Mouse (Mus musculus) left cerebral cortex, postnatal 14 days (tissue): Measurements from ENCODE around the gene Hyal6. TPM values are rescaled to one million over a fixed set of nuclear protein-coding genes. Genes with fewer than 3 reads are reported as not detected.

ENCODE experiments used
- DNase-seq, 2 experiments: peaks; one replicate each; pipeline ENCODE4 v3.0.0; 2021 to 2022; ENCODE audit warnings: low spot score in 2 of 2, mixed read lengths in 1 of 2
- intact Hi-C: fragments of 180-260 bp; cut with DNase I; formaldehyde crosslinking; loops from one replicate; pipeline ENCODE4 v1.15.1; 2025
- long read RNA-seq, 2 experiments: library from polyadenylated mRNA; stranded (forward); transcript quantifications; one replicate each; pipeline ENCODE4 v2.0.0; 2021
- total RNA-seq, 2 experiments: library from RNA; stranded (reverse); gene quantifications; 2 replicates each; pipeline ENCODE4 v1.2.3; 2021

Hyal6 gene
- not detected for total RNA-seq
- long read RNA-seq, experiment 1, result 0 reads
- long read RNA-seq, experiment 2, result 0 reads

- no peak for DNase-seq
- intact Hi-C loops, result no loop called here
These were observed at the start of gene Hyal6 for GRCm38 (mm10) chr6:24732945-24733344. Hyal6 (plus strand) TSS chr6:24733245.

- DNase-seq, result no peak
- intact Hi-C loops, result no loop called here
These were observed 45.2 kb upstream of the Hyal6 start for GRCm38 (mm10) chr6:24687871-24688270.

- intact Hi-C loops, result no loop called here
- no peak for DNase-seq
These were observed 38.3 kb upstream of the Hyal6 start for GRCm38 (mm10) chr6:24694455-24695410.

- intact Hi-C loops, result no loop called here
- DNase-seq, result no peak
These were observed 36.9 kb upstream of the Hyal6 start for GRCm38 (mm10) chr6:24696117-24696516.

GRCm38 (mm10) chr6:24697216-24697615 lies 35.8 kb upstream of the Hyal6 start:
- intact Hi-C loops, result no loop called here
- DNase-seq, result no peak

GRCm38 (mm10) chr6:24707090-24707489 lies 26.0 kb upstream of the Hyal6 start:
- intact Hi-C loops, result no loop called here
- DNase-seq, result no peak

GRCm38 (mm10) chr6:24707499-24707898 lies 25.5 kb upstream of the Hyal6 start:
- intact Hi-C loops, result no loop called here
- no peak for DNase-seq

GRCm38 (mm10) chr6:24721317-24722099 lies 11.5 kb upstream of the Hyal6 start:
- peak; percentile 55 to 57 for DNase-seq
- intact Hi-C loops, result loop anchor here (5.0 to 10.0 kb wide), 4 partner anchors 149 to 1043 kb away; no protein-coding TSS in a partner anchor

GRCm38 (mm10) chr6:24728130-24728529 lies 4.9 kb upstream of the Hyal6 start:
- intact Hi-C loops, result loop anchor here (10.0 kb wide), 1 partner anchor 1037 kb away; no protein-coding TSS in a partner anchor
- DNase-seq, result no peak

- intact Hi-C loops, result no loop called here
- DNase-seq, result no peak
These were observed 1.5 kb downstream of the Hyal6 start for GRCm38 (mm10) chr6:24734565-24734964.

- intact Hi-C loops, result no loop called here
- DNase-seq, result no peak
These were observed 15.0 kb downstream of the Hyal6 start, which contains the start of gene Hyal4 for GRCm38 (mm10) chr6:24748029-24748428. Hyal4 (plus strand) TSS chr6:24748329.

GRCm38 (mm10) chr6:24759281-24759680 lies 26.2 kb downstream of the Hyal6 start:
- intact Hi-C loops, result no loop called here
- DNase-seq, result no peak

- intact Hi-C loops, result no loop called here
These were observed 33.2 kb downstream of the Hyal6 start for GRCm38 (mm10) chr6:24766261-24766660.

GRCm38 (mm10) chr6:24779182-24779581 lies 46.1 kb downstream of the Hyal6 start:
- no peak for DNase-seq
- intact Hi-C loops, result no loop called here

More at GRCm38 (mm10) chr6:24766261-24766660, 33.2 kb downstream of the Hyal6 start:
- no peak for DNase-seq

- no peak for DNase-seq
- intact Hi-C loops, result no loop called here
These were observed 57.8 kb downstream of the Hyal6 start, which contains the start of gene Spam1 for GRCm38 (mm10) chr6:24790888-24791287. Spam1 (plus strand) TSS chr6:24791188.

Other genes with a start within 250 kb of the Hyal6 start
- under 1 TPM; 0.79 to 0.95 TPM for gene Iqub, start 218.2 kb upstream of the Hyal6 start, total RNA-seq
- 100 to 1,000 TPM; 223 to 227 TPM for gene Ndufa5, start 205.2 kb upstream of the Hyal6 start, total RNA-seq
- gene Asb15, start 205.1 kb upstream of the Hyal6 start, total RNA-seq, result not detected
- gene Lmod2, start 135.5 kb upstream of the Hyal6 start, total RNA-seq, result not detected
- gene Wasl, start 68.2 kb upstream of the Hyal6 start, total RNA-seq, result 10 to 100 TPM; 78.5 to 81.9 TPM
- not detected for gene Hyal4, start 15.1 kb downstream of the Hyal6 start, total RNA-seq
- gene Spam1, start 57.9 kb downstream of the Hyal6 start, total RNA-seq, result not detected
- not detected for gene Hyal5, start 124.8 kb downstream of the Hyal6 start, total RNA-seq
- 10 to 100 TPM; 40.9 to 41.2 TPM for gene Tmem229a, start 223.1 kb downstream of the Hyal6 start, total RNA-seq